Mouse (Mus musculus): ENCODE results near the gene Rspo1. TPM values are rescaled to one million over a fixed set of nuclear protein-coding genes. Genes with fewer than 3 reads are reported as not detected.

The Rspo1 gene
- polyA plus RNA-seq, 1 experiment from 2014 or later = 4.9 TPM

DNA sequence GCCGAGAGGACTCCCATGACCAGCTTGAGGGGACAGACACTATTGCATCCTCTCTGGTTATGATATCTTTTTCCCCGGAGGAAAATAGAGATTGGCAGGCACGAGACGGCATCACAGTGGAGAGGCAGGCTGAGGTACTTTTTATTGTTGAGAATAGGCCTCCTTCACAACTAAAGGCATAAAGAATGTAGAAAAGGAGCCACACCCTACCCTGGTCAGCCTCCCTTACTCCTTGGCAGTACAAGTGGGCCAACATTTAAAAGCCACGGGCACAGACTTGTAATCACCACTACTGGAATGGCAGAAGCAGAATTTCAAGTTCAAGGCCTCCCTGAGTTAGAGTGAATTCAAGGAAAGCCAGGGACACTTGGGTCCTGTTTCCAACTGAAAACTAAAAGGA is 71.8 kb downstream of the Rspo1 start:
- no peak overlapping the region for H3K4me2 ChIP-seq
- no peak overlapping the region for H3K4me3 ChIP-seq
- no peaks in the 10 kb centered on the region for H3K27me3 ChIP-seq
- H3K36me3 ChIP-seq (ENCODE audit: poor library complexity, severe bottlenecking) = peaks cover 36% of the 10 kb centered on the region
- no peak for ATAC-seq
- no peak overlapping the region for H3K27ac ChIP-seq
- no peak overlapping the region for H3K9ac ChIP-seq
- no peaks in the 10 kb centered on the region for H3K9me3 ChIP-seq (replicated peaks)
- 67% methylated on average over 5 of the region's 5 CpGs for WGBS
- peaks cover 6% of the 10 kb centered on the region; the same call in 1 of the 2 replicates for H3K4me1 ChIP-seq

Other genes starting within 250 kb of the Rspo1 start
- 25.8 and 25.9 TPM in 2 replicates for gene Inpp5b, start 244.6 kb upstream of the Rspo1 start, polyA plus RNA-seq (2015; fragmentation: Nextera tagmentation; extraction: Ambion mirVana)
- 15.8 and 16.4 TPM in 2 replicates for gene Mtf1, start 184.3 kb upstream of the Rspo1 start, polyA plus RNA-seq (2015; fragmentation: Nextera tagmentation; extraction: Ambion mirVana)
- gene Yrdc, start 135.8 kb upstream of the Rspo1 start, polyA plus RNA-seq (2015; fragmentation: Nextera tagmentation; extraction: Ambion mirVana) = 45.8 and 51.4 TPM in 2 replicates
- 59.2 and 63.6 TPM in 2 replicates for gene 1110065P20Rik, start 135.2 kb upstream of the Rspo1 start, polyA plus RNA-seq (2015; fragmentation: Nextera tagmentation; extraction: Ambion mirVana)
- gene Maneal, start 124.3 kb upstream of the Rspo1 start, polyA plus RNA-seq (2015; fragmentation: Nextera tagmentation; extraction: Ambion mirVana) = 5.1 and 5.7 TPM in 2 replicates
- 0.94 and 1.2 TPM in 2 replicates for gene Epha10, start 105.5 kb upstream of the Rspo1 start, polyA plus RNA-seq (2015; fragmentation: Nextera tagmentation; extraction: Ambion mirVana)
- 13.9 and 16.3 TPM in 2 replicates for gene 9930104L06Rik, start 49.4 kb upstream of the Rspo1 start, polyA plus RNA-seq (2015; fragmentation: Nextera tagmentation; extraction: Ambion mirVana)
- 172 and 179 TPM in 2 replicates for gene Cdca8, start 47.1 kb upstream of the Rspo1 start, polyA plus RNA-seq (2015; fragmentation: Nextera tagmentation; extraction: Ambion mirVana)
- gene Gnl2, start 30.2 kb downstream of the Rspo1 start, polyA plus RNA-seq (2015; fragmentation: Nextera tagmentation; extraction: Ambion mirVana) = 83.2 and 90.8 TPM in 2 replicates
- gene Dnali1, start 79.3 kb downstream of the Rspo1 start, polyA plus RNA-seq (2015; fragmentation: Nextera tagmentation; extraction: Ambion mirVana) = 0.52 and 1.2 TPM in 2 replicates
- 27.1 and 29.1 TPM in 2 replicates for gene Snip1, start 80.2 kb downstream of the Rspo1 start, polyA plus RNA-seq (2015; fragmentation: Nextera tagmentation; extraction: Ambion mirVana)
- 146 and 148 TPM in 2 replicates for gene Meaf6, start 98.7 kb downstream of the Rspo1 start, polyA plus RNA-seq (2015; fragmentation: Nextera tagmentation; extraction: Ambion mirVana)
- 0.15 TPM in 1 of 2 replicates, not detected in the other for gene Zc3h12a, start 141.4 kb downstream of the Rspo1 start, polyA plus RNA-seq (2015; fragmentation: Nextera tagmentation; extraction: Ambion mirVana)

Measured in forebrain, embryonic 13.5 days (tissue).